Mouse (Mus musculus): ENCODE results near the gene Narfl. TPM values are rescaled to one million over a fixed set of nuclear protein-coding genes. Genes with fewer than 3 reads are reported as not detected.

The Narfl gene
- 28.0 TPM for polyA plus RNA-seq (2017; shearing (Covaris generic))

GRCm38 (mm10) chr17:25773549-25774120 lies at the start of gene Narfl:
Narfl (plus strand) TSS chr17:25773776.

GRCm38 (mm10) chr17:25727265-25728008 lies 46.1 kb upstream of the Narfl start, which contains the start of the genes Chtf18 and Rpusd1:
Chtf18 (minus strand) TSS chr17:25727419.
Rpusd1 (plus strand) TSS chr17:25727670.

DNA sequence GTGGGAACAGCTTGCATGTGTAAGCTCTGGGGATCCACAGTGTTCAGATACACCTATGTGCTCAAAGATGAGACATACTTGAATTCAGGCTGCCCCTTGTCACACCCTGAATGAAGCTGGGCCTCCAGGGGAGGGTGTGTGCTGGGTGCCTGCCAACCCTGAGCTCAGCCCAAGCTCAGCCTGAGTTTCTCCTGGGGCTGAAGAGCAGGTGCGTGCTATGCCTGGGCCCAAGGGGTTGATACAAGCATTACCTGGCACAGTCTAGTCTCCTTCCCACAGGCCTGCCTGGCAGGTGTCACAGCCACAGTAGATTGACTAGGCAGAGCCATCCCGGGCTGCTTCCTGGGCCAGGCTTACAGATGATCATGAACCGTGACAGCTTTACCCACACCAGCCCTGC lies 37.8 kb upstream of the Narfl start, which contains the start of gene Mslnl:
TSS of gene Mslnl (plus strand) at position 298 of the 400 bp plus-strand sequence.

DNA sequence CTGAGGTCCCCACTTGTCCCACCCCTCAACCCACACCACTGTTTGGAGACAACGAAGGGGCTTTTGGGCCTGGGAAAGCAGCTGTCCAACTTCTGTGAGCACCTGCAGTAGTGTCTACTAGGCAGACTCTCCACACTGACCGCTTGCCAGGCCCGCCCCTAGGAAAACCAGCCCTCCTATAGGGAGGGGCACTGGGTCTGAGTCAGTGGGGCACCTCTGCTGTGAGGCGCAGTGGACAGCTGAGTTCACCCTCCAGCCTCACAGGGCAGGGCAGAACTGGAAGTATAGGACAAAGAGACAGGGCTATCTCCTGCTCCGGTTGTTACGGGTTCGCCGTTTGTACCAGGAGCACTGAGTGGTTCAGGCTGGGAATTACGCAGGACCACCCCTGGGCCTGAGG lies 19.3 kb upstream of the Narfl start, which contains the start of gene Msln:
TSS of gene Msln (minus strand) at position 138 of the 400 bp plus-strand sequence.

DNA sequence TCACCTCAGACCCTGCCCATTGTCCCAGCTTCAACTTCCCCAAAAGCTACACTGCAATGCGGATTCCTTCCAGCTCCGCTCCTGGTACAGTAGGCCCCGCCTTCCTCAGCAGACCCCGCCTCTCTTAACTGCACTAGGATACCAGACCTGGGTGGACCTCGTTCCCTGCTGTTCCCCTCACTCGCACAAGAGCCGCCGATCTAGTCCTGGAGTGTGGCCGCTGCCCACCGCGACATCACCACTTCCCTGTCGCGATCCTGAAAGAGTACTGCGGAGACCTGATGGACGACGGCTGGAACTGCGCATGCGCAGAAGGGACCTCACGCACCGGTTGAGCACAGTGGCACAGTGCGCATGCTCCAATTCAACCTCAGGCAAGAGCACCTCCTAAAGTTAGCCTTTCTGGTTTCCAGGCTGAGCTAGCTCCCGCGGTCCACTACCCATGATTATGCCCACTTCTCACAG lies 11.7 kb downstream of the Narfl start, which contains the start of gene Haghl:
TSS of gene Haghl (minus strand) at position 393 of the 465 bp plus-strand sequence.

GRCm38 (mm10) chr17:25786280-25786679 lies 12.7 kb downstream of the Narfl start, which contains the start of gene Ccdc78:
Ccdc78 (plus strand) TSS chr17:25786580.

DNA sequence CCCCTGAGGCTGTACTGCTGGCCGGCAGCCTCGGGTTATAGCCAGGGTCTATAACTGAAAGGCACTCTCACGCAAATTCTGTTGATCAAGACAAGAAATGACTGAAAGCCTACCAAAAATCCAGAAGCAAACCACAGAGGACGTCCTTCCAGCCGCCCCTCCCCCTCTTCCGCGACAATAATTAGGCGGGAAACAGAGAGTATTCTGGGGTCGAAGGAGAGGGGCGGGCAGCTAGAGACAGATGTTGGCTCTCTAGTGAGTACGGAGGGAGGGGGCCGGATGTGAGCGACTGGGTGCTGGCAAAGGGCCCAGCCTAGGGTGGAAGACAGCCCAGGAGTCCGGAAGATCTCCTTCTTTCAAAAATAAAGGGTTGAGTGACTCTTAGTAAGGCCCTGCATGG lies 19.0 kb downstream of the Narfl start, which contains the start of gene Fam173a:
TSS of gene Fam173a (minus strand) at position 287 of the 400 bp plus-strand sequence.

DNA sequence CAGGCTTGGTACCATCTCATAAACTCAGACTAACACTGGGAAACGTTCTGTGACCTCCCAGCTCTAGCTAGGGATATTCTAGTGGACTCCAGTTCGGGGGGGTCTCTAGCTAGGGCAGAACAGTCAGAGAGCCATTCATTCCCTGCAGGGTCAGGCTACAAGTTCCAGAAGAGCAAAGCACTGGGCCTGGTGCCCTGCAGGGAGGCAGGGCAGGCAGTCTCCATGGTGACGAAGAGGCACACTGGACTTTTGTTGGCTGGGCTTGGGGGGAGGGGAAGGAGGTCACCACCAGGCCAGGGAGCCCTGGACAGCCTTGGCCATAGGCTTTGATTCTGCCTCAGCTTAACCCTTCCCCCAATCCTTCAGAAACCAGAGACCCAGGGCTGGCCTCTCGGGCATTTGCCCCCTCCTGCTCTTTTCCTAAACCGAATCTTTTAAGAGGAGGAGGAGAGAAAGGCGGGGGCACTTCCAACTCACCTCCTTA lies 22.1 kb downstream of the Narfl start, which contains the start of gene AC134908.4:
TSS of gene AC134908.4 (minus strand) at position 51 of the 484 bp plus-strand sequence.

GRCm38 (mm10) chr17:25796951-25797369 lies 23.4 kb downstream of the Narfl start, which contains the start of gene Metrn:
Metrn (minus strand) TSS chr17:25797136.

GRCm38 (mm10) chr17:25808789-25809605 lies 35.4 kb downstream of the Narfl start, which contains the start of gene Fbxl16:
Fbxl16 (plus strand) TSS chr17:25809085.

GRCm38 (mm10) chr17:25823452-25823851 lies 49.9 kb downstream of the Narfl start, which contains the start of gene Wdr24:
Wdr24 (plus strand) TSS chr17:25823627.

DNA sequence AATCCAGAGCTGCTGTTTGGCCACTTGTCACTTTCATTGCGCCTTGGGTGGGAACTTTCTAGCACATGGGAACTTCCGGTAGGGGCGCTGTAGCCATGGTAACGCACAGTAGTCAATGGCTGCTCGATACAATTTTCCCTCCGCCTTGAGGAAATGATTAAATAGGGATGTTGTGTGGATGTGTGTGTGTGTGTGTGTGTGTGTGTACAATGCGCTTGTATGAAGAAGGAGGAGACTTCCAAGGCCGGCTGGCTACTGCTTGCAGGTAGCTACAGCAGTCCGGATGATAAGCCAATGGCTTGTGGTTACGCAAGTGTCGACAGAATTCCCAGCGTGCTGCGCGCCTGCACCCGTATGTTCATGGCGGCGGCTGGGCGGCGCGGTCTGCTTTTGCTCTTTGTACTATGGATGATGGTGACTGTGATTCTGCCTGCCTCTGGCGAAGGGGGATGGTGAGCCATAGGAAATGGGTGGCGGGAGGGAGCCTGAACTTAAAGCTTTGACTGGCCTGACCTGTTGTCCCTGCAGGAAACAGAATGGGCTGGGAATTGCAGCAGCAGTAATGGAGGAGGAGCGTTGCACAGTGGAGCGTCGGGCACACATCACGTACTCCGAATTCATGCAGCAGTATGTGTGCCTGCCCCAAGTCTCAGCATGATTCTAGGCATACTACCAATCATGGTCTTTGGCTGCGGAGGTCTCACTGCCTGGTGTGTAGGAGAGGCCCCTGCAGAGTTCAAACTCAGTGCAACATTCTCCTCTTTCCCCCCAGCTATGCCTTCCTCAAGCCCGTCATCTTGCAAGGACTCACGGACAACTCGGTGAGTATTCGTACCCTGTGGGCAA lies 55.4 kb downstream of the Narfl start, which contains the start of gene Jmjd8:
TSS of gene Jmjd8 (plus strand) at position 156 of the 846 bp plus-strand sequence.

Other genes with a start within 250 kb of the Narfl start
- not detected for gene Sox8, start 203.1 kb upstream of the Narfl start, polyA plus RNA-seq (2017; shearing (Covaris generic))
- gene Lmf1, start 194.7 kb upstream of the Narfl start, polyA plus RNA-seq (2017; shearing (Covaris generic)): 25.6 TPM
- not detected for gene Gng13, start 56.6 kb upstream of the Narfl start, polyA plus RNA-seq (2017; shearing (Covaris generic))
- gene Chtf18, start 46.4 kb upstream of the Narfl start, polyA plus RNA-seq (2017; shearing (Covaris generic)): 6.7 TPM
- 19.7 TPM for gene Rpusd1, start 46.1 kb upstream of the Narfl start, polyA plus RNA-seq (2017; shearing (Covaris generic))
- 0.17 TPM for gene Mslnl, start 37.7 kb upstream of the Narfl start, polyA plus RNA-seq (2017; shearing (Covaris generic))
- not detected for gene Msln, start 19.4 kb upstream of the Narfl start, polyA plus RNA-seq (2017; shearing (Covaris generic))
- 38.4 TPM for gene Haghl, start 11.9 kb downstream of the Narfl start, polyA plus RNA-seq (2017; shearing (Covaris generic))
- 0.83 TPM for gene Ccdc78, start 12.8 kb downstream of the Narfl start, polyA plus RNA-seq (2017; shearing (Covaris generic))
- 245 TPM for gene Fam173a, start 19.1 kb downstream of the Narfl start, polyA plus RNA-seq (2017; shearing (Covaris generic))
- not detected for gene AC134908.4, start 21.9 kb downstream of the Narfl start, polyA plus RNA-seq (2017; shearing (Covaris generic))
- 9.6 TPM for gene Metrn, start 23.4 kb downstream of the Narfl start, polyA plus RNA-seq (2017; shearing (Covaris generic))
- gene Fbxl16, start 35.3 kb downstream of the Narfl start, polyA plus RNA-seq (2017; shearing (Covaris generic)): not detected
- gene Wdr24, start 49.9 kb downstream of the Narfl start, polyA plus RNA-seq (2017; shearing (Covaris generic)): 45.9 TPM
- gene Jmjd8, start 55.1 kb downstream of the Narfl start, polyA plus RNA-seq (2017; shearing (Covaris generic)): 42.2 TPM
- 91.2 TPM for gene Stub1, start 59.6 kb downstream of the Narfl start, polyA plus RNA-seq (2017; shearing (Covaris generic))
- 0.57 TPM for gene Rhbdl1, start 63.5 kb downstream of the Narfl start, polyA plus RNA-seq (2017; shearing (Covaris generic))
- gene Gm20683, start 68.0 kb downstream of the Narfl start, polyA plus RNA-seq (2017; shearing (Covaris generic)): 0.75 TPM
- 50.2 TPM for gene Rhot2, start 71.1 kb downstream of the Narfl start, polyA plus RNA-seq (2017; shearing (Covaris generic))
- gene Wdr90, start 87.7 kb downstream of the Narfl start, polyA plus RNA-seq (2017; shearing (Covaris generic)): 7.3 TPM
- gene Mcrip2, start 95.0 kb downstream of the Narfl start, polyA plus RNA-seq (2017; shearing (Covaris generic)): 5.7 TPM
- gene Mettl26, start 101.3 kb downstream of the Narfl start, polyA plus RNA-seq (2017; shearing (Covaris generic)): 95.5 TPM
- gene Wfikkn1, start 107.1 kb downstream of the Narfl start, polyA plus RNA-seq (2017; shearing (Covaris generic)): 1.0 TPM
- 5.1 TPM for gene Rab40c, start 146.0 kb downstream of the Narfl start, polyA plus RNA-seq (2017; shearing (Covaris generic))
- 71.1 TPM for gene Pigq, start 171.2 kb downstream of the Narfl start, polyA plus RNA-seq (2017; shearing (Covaris generic))
- gene Nhlrc4, start 171.2 kb downstream of the Narfl start, polyA plus RNA-seq (2017; shearing (Covaris generic)): not detected
- gene A930017K11Rik, start 178.8 kb downstream of the Narfl start, polyA plus RNA-seq (2017; shearing (Covaris generic)): not detected
- 22.0 TPM for gene Capn15, start 212.0 kb downstream of the Narfl start, polyA plus RNA-seq (2017; shearing (Covaris generic))

Measured in activated CD4-positive, CD25-positive, alpha-beta regulatory T cell, adult 9 weeks (primary cell).